Comparison of ENCODE assay signal across 10 mouse cellular contexts in the genomic region with DNA sequence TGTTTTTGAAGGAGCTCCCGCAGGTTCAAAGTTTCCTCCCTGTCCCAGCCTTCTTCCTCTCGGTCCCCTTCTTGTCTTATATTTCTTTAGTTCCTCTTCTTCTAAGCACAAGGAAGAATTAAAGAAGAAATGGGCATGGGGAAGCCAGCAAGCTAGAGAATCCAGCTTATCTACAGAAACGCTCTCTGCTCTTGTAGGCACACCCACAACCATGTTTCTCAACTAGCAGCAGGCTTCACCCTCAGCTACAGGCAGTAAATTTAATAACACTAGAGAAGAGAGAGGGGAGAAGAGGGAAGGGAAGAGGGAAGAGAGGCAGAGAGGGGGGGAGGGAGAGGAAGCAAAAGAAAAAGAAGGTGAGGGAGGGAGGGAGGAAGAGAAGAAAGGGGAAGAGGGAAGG. TPM values are rescaled to one million over a fixed set of nuclear protein-coding genes. Genes with fewer than 3 reads are reported as not detected.
A peak's percentile ranks its signal among the peaks of the same experiment; 100 is the strongest.
DNase-seq lines count a peak whose midpoint lies in the region; ATAC-seq lines count a peak whose summit lies in the region.
"Had no signal": no experiment of that assay in that cellular context is flagged by ENCODE, and none has a peak within 500 bp of the region (broad histone marks: within the 10 kb centered on the region; RNA-seq: fewer than 3 reads in every experiment).

No protein-coding gene starts in this region.

- H3K27ac ChIP-seq in heart, embryonic 13.5 days (replicated peaks) = peak overlapping the region; percentile 48
- peak overlapping the region; percentile 33; the same call in 1 of the 2 replicates for H3K27ac ChIP-seq in midbrain, embryonic 10.5 days (replicated peaks)
- no peak overlapping the region for H3K27ac ChIP-seq in midbrain, embryonic 15.5 days
- peak overlapping the region; percentile 62 for H3K27ac ChIP-seq in limb, embryonic 15.5 days
- peak overlapping the region; percentile 93 for H3K27ac ChIP-seq in stomach, embryonic 16.5 days (ENCODE audit: low read length)
- H3K27ac ChIP-seq in forebrain, embryonic 12.5 days = no peak overlapping the region

- no peak overlapping the region for H3K4me3 ChIP-seq in heart, embryonic 13.5 days
- no peak overlapping the region for H3K4me3 ChIP-seq in midbrain, embryonic 10.5 days
- H3K4me3 ChIP-seq in midbrain, embryonic 15.5 days = no peak overlapping the region
- no peak overlapping the region for H3K4me3 ChIP-seq in limb, embryonic 15.5 days
- no peak overlapping the region for H3K4me3 ChIP-seq in stomach, embryonic 16.5 days (replicated peaks; ENCODE audit: low read length)
- H3K4me3 ChIP-seq in forebrain, embryonic 12.5 days (replicated peaks) = no peak overlapping the region
- H3K4me3 ChIP-seq: hindbrain, embryonic 15.5 days had no signal

- no peak for ATAC-seq in heart, embryonic 13.5 days (ENCODE audit: extremely low read depth, insufficient number of reproducible peaks, low FRiP score, low TSS enrichment)
- ATAC-seq in midbrain, embryonic 15.5 days (replicated peaks) = no peak
- no peak for ATAC-seq in limb, embryonic 15.5 days (ENCODE audit: insufficient number of reproducible peaks, low FRiP score, low TSS enrichment, low read depth)
- no peak for ATAC-seq in stomach, embryonic 16.5 days (ENCODE audit: insufficient read depth, low FRiP score)
- ATAC-seq in forebrain, embryonic 12.5 days (ENCODE audit: low FRiP score) = no peak

- H3K9me3 ChIP-seq in heart, embryonic 13.5 days = no peaks in the 10 kb centered on the region
- H3K9me3 ChIP-seq in midbrain, embryonic 10.5 days (replicated peaks) = no peaks in the 10 kb centered on the region
- H3K9me3 ChIP-seq in midbrain, embryonic 15.5 days = no peaks in the 10 kb centered on the region
- no peaks in the 10 kb centered on the region for H3K9me3 ChIP-seq in limb, embryonic 15.5 days
- no peaks in the 10 kb centered on the region for H3K9me3 ChIP-seq in stomach, embryonic 16.5 days (replicated peaks; ENCODE audit: control insufficient read depth, low read length)
- H3K9me3 ChIP-seq in forebrain, embryonic 12.5 days = no peaks in the 10 kb centered on the region
- H3K9me3 ChIP-seq: hindbrain, embryonic 15.5 days had no signal

- no peak for DNase-seq in heart, postnatal 4 days
- DNase-seq in midbrain, embryonic 10.5 days (ENCODE audit: low spot score) = no peak
- DNase-seq in gastrocnemius, adult 18-20 months (ENCODE audit: low spot score) = no peak
- DNase-seq: spleen, adult 18-20 months had no signal

- H3K36me3 ChIP-seq in heart, embryonic 13.5 days = peaks cover 31% of the 10 kb centered on the region
- H3K36me3 ChIP-seq in midbrain, embryonic 10.5 days = peaks cover 34% of the 10 kb centered on the region
- H3K36me3 ChIP-seq in midbrain, embryonic 15.5 days (replicated peaks) = no peaks in the 10 kb centered on the region
- H3K36me3 ChIP-seq in limb, embryonic 15.5 days = peaks cover 30% of the 10 kb centered on the region
- 0 out of 2 replicates have a peak, but pooled peaks cover 4% of the 10 kb centered on the region for H3K36me3 ChIP-seq in stomach, embryonic 16.5 days (ENCODE audit: control insufficient read depth, insufficient read depth, low read length)
- peaks cover 25% of the 10 kb centered on the region for H3K36me3 ChIP-seq in forebrain, embryonic 12.5 days (replicated peaks)
- H3K36me3 ChIP-seq: hindbrain, embryonic 15.5 days had no signal

- H3K27me3 ChIP-seq in heart, embryonic 13.5 days (replicated peaks) = no peaks in the 10 kb centered on the region
- no peaks in the 10 kb centered on the region for H3K27me3 ChIP-seq in midbrain, embryonic 10.5 days (ENCODE audit: low read depth, poor library complexity, severe bottlenecking)
- no peaks in the 10 kb centered on the region for H3K27me3 ChIP-seq in midbrain, embryonic 15.5 days (replicated peaks)
- H3K27me3 ChIP-seq in limb, embryonic 15.5 days = no peaks in the 10 kb centered on the region
- no peaks in the 10 kb centered on the region for H3K27me3 ChIP-seq in stomach, embryonic 16.5 days (ENCODE audit: control insufficient read depth, insufficient read depth, low read length)
- H3K27me3 ChIP-seq in forebrain, embryonic 12.5 days = no peaks in the 10 kb centered on the region
- H3K27me3 ChIP-seq: hindbrain, embryonic 15.5 days had no signal

- H3K9ac ChIP-seq in heart, embryonic 13.5 days = peak overlapping the region; percentile 2
- H3K9ac ChIP-seq in midbrain, embryonic 15.5 days = no peak overlapping the region
- no peak overlapping the region for H3K9ac ChIP-seq in limb, embryonic 15.5 days
- H3K9ac ChIP-seq in stomach, embryonic 16.5 days (ENCODE audit: low read length) = peak overlapping the region; percentile 57
- no peak overlapping the region for H3K9ac ChIP-seq in forebrain, embryonic 12.5 days
- H3K9ac ChIP-seq: hindbrain, embryonic 15.5 days had no signal

- peaks cover 56% of the 10 kb centered on the region for H3K4me1 ChIP-seq in heart, embryonic 13.5 days
- H3K4me1 ChIP-seq in midbrain, embryonic 10.5 days = peaks cover 31% of the 10 kb centered on the region
- H3K4me1 ChIP-seq in midbrain, embryonic 15.5 days = peaks cover 28% of the 10 kb centered on the region
- peaks cover 16% of the 10 kb centered on the region for H3K4me1 ChIP-seq in limb, embryonic 15.5 days
- peaks cover 49% of the 10 kb centered on the region for H3K4me1 ChIP-seq in stomach, embryonic 16.5 days (ENCODE audit: control insufficient read depth, insufficient read depth, low read length)
- peaks cover 17% of the 10 kb centered on the region for H3K4me1 ChIP-seq in forebrain, embryonic 12.5 days

- H3K4me2 ChIP-seq in heart, embryonic 13.5 days = no peak overlapping the region
- no peak overlapping the region for H3K4me2 ChIP-seq in midbrain, embryonic 15.5 days
- no peak overlapping the region for H3K4me2 ChIP-seq in limb, embryonic 15.5 days
- H3K4me2 ChIP-seq in stomach, embryonic 16.5 days (ENCODE audit: low read depth, low read length) = peak overlapping the region; percentile 18
- H3K4me2 ChIP-seq in forebrain, embryonic 12.5 days = no peak overlapping the region
- H3K4me2 ChIP-seq: hindbrain, embryonic 15.5 days had no signal

- WGBS in heart, embryonic 13.5 days = 53% methylated on average over 3 of the region's 3 CpGs
- 84% methylated on average over 3 of the region's 3 CpGs for WGBS in midbrain, embryonic 10.5 days
- 79% methylated on average over 3 of the region's 3 CpGs for WGBS in midbrain, embryonic 15.5 days
- WGBS in limb, embryonic 15.5 days = 70% methylated on average over 3 of the region's 3 CpGs
- 54% methylated on average over 3 of the region's 3 CpGs for WGBS in stomach, embryonic 16.5 days
- 85% methylated on average over 3 of the region's 3 CpGs for WGBS in forebrain, embryonic 12.5 days

RNA-seq across cellular contexts. Expression of a gene that starts 29.1 kb away (rescaled TPM):
- polyA plus RNA-seq in heart, embryonic 13.5 days (2015; fragmentation: Nextera tagmentation; extraction: Ambion mirVana) = 36.6 and 37.3 TPM in 2 replicates
- 10 to 100 TPM; 23.1 to 26.3 TPM for total RNA-seq in heart, postnatal 4 days (2021)
- polyA plus RNA-seq in midbrain, embryonic 10.5 days (2016; fragmentation: Nextera tagmentation; extraction: Ambion mirVana) = 52.5 and 63.4 TPM in 2 replicates
- polyA plus RNA-seq in midbrain, embryonic 15.5 days (2015; fragmentation: Nextera tagmentation; extraction: Ambion mirVana) = 28.3 and 30.8 TPM in 2 replicates
- 52.2 and 52.7 TPM in 2 replicates for polyA plus RNA-seq in limb, embryonic 15.5 days (2015; fragmentation: Nextera tagmentation; extraction: Ambion mirVana)
- polyA plus RNA-seq in stomach, embryonic 16.5 days (2015; fragmentation: Nextera tagmentation; extraction: Ambion mirVana) = 49.7 and 55.4 TPM in 2 replicates
- total RNA-seq in gastrocnemius, adult 18-20 months (2021) = 1 to 10 TPM; 4.2 to 4.9 TPM
- 37.2 and 45.3 TPM in 2 replicates for polyA plus RNA-seq in forebrain, embryonic 12.5 days (2016; fragmentation: Nextera tagmentation; extraction: Ambion mirVana)

RNA-seq across cellular contexts. Expression of a gene that starts 44.0 kb away (rescaled TPM):
- 5.4 and 5.7 TPM in 2 replicates for polyA plus RNA-seq in heart, embryonic 13.5 days (2015; fragmentation: Nextera tagmentation; extraction: Ambion mirVana)
- 10 to 100 TPM; 91.0 to 95.1 TPM for total RNA-seq in heart, postnatal 4 days (2021)
- 1.7 TPM in 2 replicates for polyA plus RNA-seq in midbrain, embryonic 10.5 days (2016; fragmentation: Nextera tagmentation; extraction: Ambion mirVana)
- polyA plus RNA-seq in midbrain, embryonic 15.5 days (2015; fragmentation: Nextera tagmentation; extraction: Ambion mirVana) = 2.3 TPM in 2 replicates
- 12.2 and 12.4 TPM in 2 replicates for polyA plus RNA-seq in limb, embryonic 15.5 days (2015; fragmentation: Nextera tagmentation; extraction: Ambion mirVana)
- 6.3 and 6.6 TPM in 2 replicates for polyA plus RNA-seq in stomach, embryonic 16.5 days (2015; fragmentation: Nextera tagmentation; extraction: Ambion mirVana)
- 10 to 100 TPM; 32.8 to 42.6 TPM for total RNA-seq in gastrocnemius, adult 18-20 months (2021)
- 3.7 TPM in 2 replicates for polyA plus RNA-seq in forebrain, embryonic 12.5 days (2016; fragmentation: Nextera tagmentation; extraction: Ambion mirVana)

Comparison
In these comparisons a context has a peak if more than half of its experiments do, and no peak if none do; other contexts are left out.
1. H3K27ac ChIP-seq: peak in heart, embryonic 13.5 days (single experiment), midbrain, embryonic 10.5 days (single experiment), limb, embryonic 15.5 days (single experiment) and stomach, embryonic 16.5 days (single experiment); none in midbrain, embryonic 15.5 days (single experiment) and forebrain, embryonic 12.5 days (single experiment).
2. H3K9ac ChIP-seq: peak in heart, embryonic 13.5 days (single experiment) and stomach, embryonic 16.5 days (single experiment); none in midbrain, embryonic 15.5 days (single experiment), limb, embryonic 15.5 days (single experiment) and forebrain, embryonic 12.5 days (single experiment).